Mouse (Mus musculus) forebrain, embryonic 14.5 days (tissue): ENCODE data around the gene Aip. TPM values are rescaled to one million over a fixed set of nuclear protein-coding genes. Genes with fewer than 3 reads are reported as not detected.
A peak's percentile ranks its signal among the peaks of the same experiment; 100 is the strongest.

ENCODE experiments used
- ATAC-seq: fragments of 200-750 bp; cut with Nextera tagmentation; 2 replicates; pipeline ENCODE4 v1.8.0; 2017; ENCODE audit warnings: mild to moderate bottlenecking, moderate library complexity
- DNase-seq: peaks from one replicate; pipeline ENCODE4 v3.0.0-alpha.2; 2015; ENCODE audit warnings: low spot score
- H3K27ac ChIP-seq: fragments of 300-500 bp; sonication (generic); 2 replicates; pipeline ENCODE4 v1.5.1; 2014; ENCODE audit warnings: low read depth, mild to moderate bottlenecking, control low read depth, low read length, moderate library complexity
- H3K27me3 ChIP-seq: fragments of 300-500 bp; sonication (generic); replicated peaks from 2 replicates; pipeline ENCODE4 v1.6.1; 2014; ENCODE audit warnings: low read length, control low read depth, mixed read lengths; ENCODE audit not compliant: control insufficient read depth, insufficient read depth
- H3K36me3 ChIP-seq: fragments of 300-500 bp; sonication (generic); 2 replicates; pipeline ENCODE4 v1.6.1; 2014; ENCODE audit warnings: low read length, control low read depth; ENCODE audit not compliant: control insufficient read depth, insufficient read depth
- H3K4me1 ChIP-seq: fragments of 300-500 bp; sonication (generic); 2 replicates; pipeline ENCODE4 v1.6.1; 2014; ENCODE audit warnings: antibody characterized with exemption, low read length, control low read depth; ENCODE audit not compliant: control insufficient read depth, insufficient read depth
- H3K4me2 ChIP-seq: fragments of 300-500 bp; sonication (generic); 2 replicates; pipeline ENCODE4 v1.6.1; 2014; ENCODE audit warnings: mild to moderate bottlenecking, control low read depth, low read length
- H3K4me3 ChIP-seq: fragments of 300-500 bp; sonication (generic); 2 replicates; pipeline ENCODE4 v1.5.1; 2014; ENCODE audit warnings: low read depth, low read length, control low read depth
- H3K9ac ChIP-seq: fragments of 300-500 bp; sonication (generic); 2 replicates; pipeline ENCODE4 v1.6.1; 2014; ENCODE audit warnings: mild to moderate bottlenecking, low read length, control low read depth, moderate library complexity
- H3K9me3 ChIP-seq: fragments of 300-500 bp; sonication (generic); replicated peaks from 2 replicates; pipeline ENCODE4 v1.6.1; 2016; ENCODE audit warnings: low read length, control low read depth, mixed read lengths; ENCODE audit not compliant: control insufficient read depth
- WGBS: fragments of 180-500 bp; shearing (Covaris S2); extraction: QIAGEN DNeasy Blood & Tissue Kit; methylation state at CpG from one replicate; pipeline ENCODE4 v1.1.7; 2014; 5-methylcytosine and 5-hydroxymethylcytosine counted together
- polyA plus RNA-seq: library from polyadenylated mRNA; unstranded; fragments of >200 nt; fragmentation: Nextera tagmentation; extraction: Ambion mirVana; gene quantifications from 2 replicates; pipeline ENCODE4 v1.2.1, GENCODE M21; 2014

The Aip gene
- polyA plus RNA-seq, 1 experiment from 2014 or later = 85.2 TPM

GRCm38 (mm10) chr19:4113186-4113805, 12.4 kb downstream of the Aip start:
- Histone ChIP-seq H3K9me3 (no peaks in the 10 kb centered on the region), H3K27ac (no peak overlapping the region), H3K27me3 (no peaks in the 10 kb centered on the region), H3K9ac (no peak overlapping the region), H3K4me1 (no peaks in the 10 kb centered on the region), H3K4me3 (no peak overlapping the region), H3K4me2 (no peak overlapping the region), H3K36me3 (peaks cover 68% of the 10 kb centered on the region)
- DNase-seq (peak; percentile 53), ATAC-seq (no peak)
- 82% methylated on average over 13 of the region's 13 CpGs for WGBS

- Histone ChIP-seq H3K4me1 (no peaks in the 10 kb centered on the region), H3K9me3 (no peaks in the 10 kb centered on the region), H3K27ac (no peak overlapping the region), H3K36me3 (peaks cover 62% of the 10 kb centered on the region), H3K4me2 (no peak overlapping the region), H3K9ac (no peak overlapping the region), H3K27me3 (no peaks in the 10 kb centered on the region), H3K4me3 (no peak overlapping the region)
- DNase-seq (no peak), ATAC-seq (no peak)
- WGBS = 93% methylated on average over 26 of the region's 26 CpGs
These were observed 13.3 kb downstream of the Aip start for GRCm38 (mm10) chr19:4112063-4112960.

- no peak for ATAC-seq
- H3K9ac ChIP-seq = no peak overlapping the region
- no peaks in the 10 kb centered on the region for H3K27me3 ChIP-seq
- 90% methylated on average over 9 of the region's 9 CpGs for WGBS
- H3K36me3 ChIP-seq = peaks cover 27% of the 10 kb centered on the region
- no peak overlapping the region for H3K4me2 ChIP-seq
- no peak overlapping the region for H3K4me3 ChIP-seq
- DNase-seq = no peak
- no peak overlapping the region for H3K27ac ChIP-seq
- H3K9me3 ChIP-seq = no peaks in the 10 kb centered on the region
- no peaks in the 10 kb centered on the region for H3K4me1 ChIP-seq
These were observed 17.1 kb downstream of the Aip start for GRCm38 (mm10) chr19:4108535-4108934.

DNA sequence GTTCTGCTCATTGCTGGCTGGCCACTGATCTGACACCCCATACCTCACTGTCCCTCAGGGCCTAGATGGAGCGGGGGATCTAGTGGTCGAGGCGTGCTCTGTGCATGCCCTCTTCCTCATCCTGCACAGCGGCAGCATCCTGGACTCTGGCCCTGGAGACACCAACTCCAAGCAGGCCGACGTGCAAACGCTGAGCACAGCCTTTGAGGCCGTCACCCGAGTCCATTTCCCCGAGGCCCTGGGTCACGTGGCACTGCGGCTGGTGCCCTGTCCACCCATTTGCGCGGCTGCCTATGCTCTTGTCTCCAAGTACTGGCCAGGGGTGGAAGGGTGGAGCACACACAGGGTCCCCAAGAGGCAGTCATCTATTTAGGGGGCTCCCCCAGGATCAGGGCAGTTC, 19.0 kb downstream of the Aip start:
- no peak for DNase-seq
- peaks cover 2% of the 10 kb centered on the region; the same call in 1 of the 2 replicates for H3K4me1 ChIP-seq
- WGBS = 89% methylated on average over 14 of the region's 14 CpGs
- H3K27ac ChIP-seq = no peak overlapping the region
- no peak for ATAC-seq
- 0 out of 2 replicates have a peak, but pooled peaks cover 2% of the 10 kb centered on the region for H3K27me3 ChIP-seq
- 0 out of 2 replicates have a peak, but pooled peaks cover 16% of the 10 kb centered on the region for H3K36me3 ChIP-seq
- H3K9me3 ChIP-seq = no peaks in the 10 kb centered on the region
- H3K4me3 ChIP-seq = no peak overlapping the region
- no peak overlapping the region for H3K4me2 ChIP-seq
- H3K9ac ChIP-seq = no peak overlapping the region

- Histone ChIP-seq H3K4me2 (no peak overlapping the region), H3K9me3 (no peaks in the 10 kb centered on the region), H3K4me1 (peaks cover 18% of the 10 kb centered on the region), H3K36me3 (0 out of 2 replicates have a peak, but pooled peaks cover 10% of the 10 kb centered on the region), H3K4me3 (no peak overlapping the region), H3K27ac (no peak overlapping the region), H3K27me3 (peaks cover 6% of the 10 kb centered on the region; the same call in 1 of the 2 replicates), H3K9ac (no peak overlapping the region)
- 91% methylated on average over 16 of the region's 16 CpGs for WGBS
- ATAC-seq = no peak
- no peak for DNase-seq
These were observed 20.9 kb downstream of the Aip start for GRCm38 (mm10) chr19:4104675-4105194.

DNA sequence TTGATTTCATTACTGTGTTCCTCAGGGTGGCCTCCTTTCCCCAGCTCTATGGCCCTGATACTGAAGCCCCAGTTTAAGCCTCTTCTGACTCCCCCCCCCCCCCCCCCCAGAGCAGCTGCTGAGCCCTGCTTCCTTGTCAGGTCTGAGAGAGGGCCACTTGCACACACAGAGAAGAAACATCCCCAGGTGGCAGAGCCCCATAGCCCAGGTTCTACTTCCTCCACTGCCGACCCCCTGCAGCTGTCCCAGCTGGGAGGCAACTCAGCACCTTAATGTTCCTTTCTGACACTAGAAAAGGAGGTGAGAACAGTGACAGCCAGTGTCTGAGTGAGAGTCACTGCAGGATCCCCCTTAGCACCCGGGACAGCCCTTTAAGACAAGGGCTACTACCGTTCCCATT, 21.9 kb downstream of the Aip start:
- Histone ChIP-seq H3K36me3 (0 out of 2 replicates have a peak, but pooled peaks cover 10% of the 10 kb centered on the region), H3K4me2 (no peak overlapping the region), H3K27ac (no peak overlapping the region), H3K4me1 (peaks cover 20% of the 10 kb centered on the region), H3K9ac (no peak overlapping the region), H3K9me3 (no peaks in the 10 kb centered on the region), H3K4me3 (no peak overlapping the region), H3K27me3 (peaks cover 6% of the 10 kb centered on the region; the same call in 1 of the 2 replicates)
- DNase-seq (no peak), ATAC-seq (no peak)
- 80% methylated on average over 3 of the region's 3 CpGs for WGBS

DNA sequence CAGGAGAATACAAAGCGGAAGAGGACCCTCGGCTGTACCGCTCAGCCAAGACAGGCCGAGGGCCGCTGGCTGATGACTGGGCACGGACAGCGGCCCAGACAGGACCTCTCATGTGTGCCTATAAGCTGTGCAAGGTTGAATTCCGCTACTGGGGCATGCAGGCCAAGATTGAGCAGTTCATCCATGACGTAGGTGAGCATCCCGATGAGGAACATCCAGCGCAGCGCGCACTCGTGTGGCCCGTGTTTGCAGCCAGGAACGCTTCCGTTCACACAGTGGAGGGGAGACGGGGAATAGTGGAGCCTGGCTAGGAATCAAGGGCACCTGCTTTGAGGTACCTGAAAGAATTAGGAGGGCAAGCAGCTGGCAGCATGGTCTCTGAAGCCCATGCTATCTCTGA, 22.4 kb downstream of the Aip start:
- H3K36me3 ChIP-seq = 0 out of 2 replicates have a peak, but pooled peaks cover 10% of the 10 kb centered on the region

DNA sequence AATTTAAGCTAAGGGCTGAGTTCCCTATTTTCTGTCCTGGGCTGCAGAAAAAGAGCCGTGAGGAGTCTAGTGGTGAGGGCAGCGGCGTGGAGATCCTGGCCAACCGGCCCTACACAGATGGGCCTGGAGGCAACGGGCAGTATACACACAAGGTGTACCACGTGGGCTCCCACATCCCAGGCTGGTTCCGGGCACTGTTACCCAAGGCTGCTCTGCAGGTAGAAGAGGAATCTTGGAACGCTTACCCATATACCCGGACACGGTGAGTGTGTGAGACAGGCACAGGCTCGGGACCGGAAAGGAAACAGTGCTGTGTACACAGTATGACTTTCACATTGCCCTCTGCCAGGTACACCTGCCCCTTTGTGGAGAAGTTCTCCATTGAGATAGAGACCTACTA, 23.0 kb downstream of the Aip start:
- H3K36me3 ChIP-seq = 0 out of 2 replicates have a peak, but pooled peaks cover 10% of the 10 kb centered on the region
- H3K27me3 ChIP-seq = peaks cover 6% of the 10 kb centered on the region; the same call in 1 of the 2 replicates
- 94% methylated on average over 12 of the region's 12 CpGs for WGBS
- H3K9me3 ChIP-seq = no peaks in the 10 kb centered on the region
- no peak overlapping the region for H3K4me3 ChIP-seq
- no peak overlapping the region for H3K9ac ChIP-seq
- peaks cover 20% of the 10 kb centered on the region for H3K4me1 ChIP-seq
- no peak for DNase-seq
- no peak overlapping the region for H3K27ac ChIP-seq
- no peak overlapping the region for H3K4me2 ChIP-seq
- ATAC-seq = no peak

More for the DNA sequence above, 22.4 kb downstream of the Aip start:
- no peak overlapping the region for H3K9ac ChIP-seq
- no peak for ATAC-seq
- no peak overlapping the region for H3K4me2 ChIP-seq
- no peak overlapping the region for H3K27ac ChIP-seq
- DNase-seq = no peak
- H3K4me1 ChIP-seq = peaks cover 20% of the 10 kb centered on the region
- H3K27me3 ChIP-seq = peaks cover 6% of the 10 kb centered on the region; the same call in 1 of the 2 replicates
- no peaks in the 10 kb centered on the region for H3K9me3 ChIP-seq
- 94% methylated on average over 18 of the region's 18 CpGs for WGBS
- H3K4me3 ChIP-seq = no peak overlapping the region
